Mouse (Mus musculus): Measurements from ENCODE around the gene Ptprn2. TPM values are rescaled to one million over a fixed set of nuclear protein-coding genes. Genes with fewer than 3 reads are reported as not detected.
A peak's percentile ranks its signal among the peaks of the same experiment; 100 is the strongest.

The Ptprn2 gene
- polyA plus RNA-seq, 1 experiment from 2014 or later, result 0.13 TPM

GRCm38 (mm10) chr12:116741300-116741699, 255.8 kb downstream of the Ptprn2 start:
- Histone ChIP-seq H3K4me2 (no peak overlapping the region), H3K27me3 (no peaks in the 10 kb centered on the region), H3K9ac (no peak overlapping the region), H3K36me3 (no peaks in the 10 kb centered on the region), H3K4me1 (replicated peaks) (no peaks in the 10 kb centered on the region), H3K27ac (no peak overlapping the region), H3K4me3 (no peak overlapping the region), H3K9me3 (replicated peaks) (no peaks in the 10 kb centered on the region)
- no peak; the same call in 1 of the 2 replicates for ATAC-seq (replicated peaks; ENCODE audit: insufficient number of reproducible peaks, insufficient read depth, low FRiP score, low read depth)

DNA sequence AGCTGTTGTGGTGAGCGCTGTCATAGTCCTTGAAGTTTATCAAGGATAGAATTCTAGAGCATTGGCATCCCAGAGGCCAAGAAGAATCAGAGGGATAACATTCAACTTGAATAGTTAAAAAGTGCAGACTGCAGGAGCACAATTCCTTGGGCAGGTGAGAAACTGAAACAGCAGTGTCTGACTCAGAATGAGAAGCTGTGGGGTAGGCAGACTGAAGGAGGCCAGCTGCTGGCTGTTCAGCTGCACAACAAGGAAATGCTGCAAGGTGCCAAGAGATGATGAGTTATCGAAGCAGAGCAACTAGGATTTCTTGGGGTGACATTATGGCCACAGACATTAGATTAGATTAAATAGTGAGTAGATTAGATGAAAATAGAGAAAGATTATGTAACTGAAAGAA, 260.9 kb downstream of the Ptprn2 start:
- WGBS, result 79% methylated on average over 2 of the region's 2 CpGs
- no peak overlapping the region for H3K4me2 ChIP-seq
- no peaks in the 10 kb centered on the region for H3K27me3 ChIP-seq
- no peaks in the 10 kb centered on the region for H3K9me3 ChIP-seq (replicated peaks)
- H3K4me1 ChIP-seq (replicated peaks), result no peaks in the 10 kb centered on the region
- H3K27ac ChIP-seq, result no peak overlapping the region
- H3K36me3 ChIP-seq, result no peaks in the 10 kb centered on the region
- no peak overlapping the region for H3K9ac ChIP-seq
- ATAC-seq (replicated peaks; ENCODE audit: insufficient number of reproducible peaks, insufficient read depth, low FRiP score, low read depth), result no peak
- H3K4me3 ChIP-seq, result no peak overlapping the region

GRCm38 (mm10) chr12:116752784-116753183, 267.3 kb downstream of the Ptprn2 start:
- Histone ChIP-seq H3K4me3 (no peak overlapping the region), H3K4me2 (no peak overlapping the region), H3K27ac (no peak overlapping the region), H3K9ac (no peak overlapping the region), H3K9me3 (replicated peaks) (no peaks in the 10 kb centered on the region), H3K36me3 (no peaks in the 10 kb centered on the region), H3K4me1 (replicated peaks) (no peaks in the 10 kb centered on the region), H3K27me3 (no peaks in the 10 kb centered on the region)
- ATAC-seq (replicated peaks; ENCODE audit: insufficient number of reproducible peaks, insufficient read depth, low FRiP score, low read depth), result no peak
- 79% methylated on average over 1 of the region's 1 CpGs for whole genome bisulfite sequencing

- no peaks in the 10 kb centered on the region for H3K36me3 ChIP-seq
- no peak overlapping the region for H3K4me3 ChIP-seq
- ATAC-seq (replicated peaks; ENCODE audit: insufficient number of reproducible peaks, insufficient read depth, low FRiP score, low read depth), result no peak
These were observed 278.4 kb downstream of the Ptprn2 start for GRCm38 (mm10) chr12:116763961-116764360.

GRCm38 (mm10) chr12:116770911-116771310, 285.4 kb downstream of the Ptprn2 start:
- peaks cover 10% of the 10 kb centered on the region for H3K4me1 ChIP-seq (replicated peaks)
- no peak for ATAC-seq (replicated peaks; ENCODE audit: insufficient number of reproducible peaks, insufficient read depth, low FRiP score, low read depth)
- H3K36me3 ChIP-seq, result no peaks in the 10 kb centered on the region
- H3K9ac ChIP-seq, result no peak overlapping the region
- 66% methylated on average over 6 of the region's 6 CpGs for WGBS
- H3K9me3 ChIP-seq (replicated peaks), result no peaks in the 10 kb centered on the region
- no peaks in the 10 kb centered on the region for H3K27me3 ChIP-seq
- no peak overlapping the region for H3K4me3 ChIP-seq
- no peak overlapping the region for H3K27ac ChIP-seq
- no peak overlapping the region for H3K4me2 ChIP-seq

More at GRCm38 (mm10) chr12:116763961-116764360, 278.4 kb downstream of the Ptprn2 start:
- H3K27me3 ChIP-seq, result no peaks in the 10 kb centered on the region
- no peaks in the 10 kb centered on the region for H3K9me3 ChIP-seq (replicated peaks)
- H3K9ac ChIP-seq, result no peak overlapping the region
- no peaks in the 10 kb centered on the region for H3K4me1 ChIP-seq (replicated peaks)
- no peak overlapping the region for H3K27ac ChIP-seq
- H3K4me2 ChIP-seq, result no peak overlapping the region

DNA sequence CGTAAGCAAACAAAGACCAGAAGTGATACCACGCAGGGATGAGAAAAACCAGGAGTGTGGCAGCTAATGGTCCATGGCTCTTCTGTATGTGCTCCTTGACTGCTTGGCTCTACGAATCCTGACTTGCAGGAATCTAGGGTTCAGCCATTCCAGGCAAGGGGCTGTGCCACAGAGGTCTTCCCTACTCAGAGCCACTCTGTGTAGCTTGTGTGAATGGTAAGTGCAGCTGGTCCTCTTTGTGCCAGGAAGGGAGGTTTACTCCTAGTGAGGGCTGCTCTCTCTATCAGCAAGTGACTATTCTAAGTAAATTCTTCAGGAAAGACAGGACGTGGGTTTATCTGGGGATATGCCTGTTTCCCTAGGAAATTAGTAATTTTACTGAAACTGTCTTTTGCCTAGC, 286.0 kb downstream of the Ptprn2 start:
- no peak for ATAC-seq (replicated peaks; ENCODE audit: insufficient number of reproducible peaks, insufficient read depth, low FRiP score, low read depth)

GRCm38 (mm10) chr12:116772081-116772566, 286.6 kb downstream of the Ptprn2 start:
- H3K36me3 ChIP-seq, result no peaks in the 10 kb centered on the region
- H3K27me3 ChIP-seq, result no peaks in the 10 kb centered on the region
- H3K4me1 ChIP-seq (replicated peaks), result peaks cover 10% of the 10 kb centered on the region
- ATAC-seq (replicated peaks; ENCODE audit: insufficient number of reproducible peaks, insufficient read depth, low FRiP score, low read depth), result no peak
- H3K4me3 ChIP-seq, result no peak overlapping the region
- no peaks in the 10 kb centered on the region for H3K9me3 ChIP-seq (replicated peaks)
- H3K4me2 ChIP-seq, result no peak overlapping the region
- no peak overlapping the region for H3K9ac ChIP-seq
- H3K27ac ChIP-seq, result no peak overlapping the region
- 33% methylated on average over 7 of the region's 7 CpGs for WGBS

More for the DNA sequence above, 286.0 kb downstream of the Ptprn2 start:
- Histone ChIP-seq H3K9me3 (replicated peaks) (no peaks in the 10 kb centered on the region), H3K9ac (no peak overlapping the region), H3K27ac (no peak overlapping the region), H3K4me2 (no peak overlapping the region), H3K4me1 (replicated peaks) (peaks cover 10% of the 10 kb centered on the region), H3K4me3 (no peak overlapping the region), H3K27me3 (no peaks in the 10 kb centered on the region), H3K36me3 (no peaks in the 10 kb centered on the region)
- WGBS, result 50% methylated on average over 4 of the region's 4 CpGs

GRCm38 (mm10) chr12:116773344-116773743, 287.8 kb downstream of the Ptprn2 start:
- Histone ChIP-seq H3K4me2 (no peak overlapping the region), H3K4me1 (replicated peaks) (peaks cover 10% of the 10 kb centered on the region), H3K36me3 (no peaks in the 10 kb centered on the region), H3K9ac (no peak overlapping the region), H3K27me3 (no peaks in the 10 kb centered on the region), H3K9me3 (replicated peaks) (no peaks in the 10 kb centered on the region), H3K4me3 (no peak overlapping the region), H3K27ac (no peak overlapping the region)
- ATAC-seq (replicated peaks; ENCODE audit: insufficient number of reproducible peaks, insufficient read depth, low FRiP score, low read depth), result no peak
- WGBS, result 82% methylated on average over 3 of the region's 3 CpGs

- 0 out of 2 replicates have a peak overlapping the region, but pooled peaks have one; percentile 52 for H3K27ac ChIP-seq
- 55% methylated on average over 8 of the region's 8 CpGs for WGBS
These were observed 290.9 kb downstream of the Ptprn2 start for GRCm38 (mm10) chr12:116776447-116776846.

GRCm38 (mm10) chr12:116778095-116779090, 292.9 kb downstream of the Ptprn2 start:
- Histone ChIP-seq H3K4me2 (no peak overlapping the region), H3K27me3 (no peaks in the 10 kb centered on the region), H3K27ac (no peak overlapping the region), H3K9ac (no peak overlapping the region), H3K4me3 (no peak overlapping the region), H3K36me3 (no peaks in the 10 kb centered on the region), H3K4me1 (replicated peaks) (no peaks in the 10 kb centered on the region), H3K9me3 (replicated peaks) (no peaks in the 10 kb centered on the region)
- WGBS, result 70% methylated on average over 4 of the region's 4 CpGs
- no peak for ATAC-seq (replicated peaks; ENCODE audit: insufficient number of reproducible peaks, insufficient read depth, low FRiP score, low read depth)

More at GRCm38 (mm10) chr12:116776447-116776846, 290.9 kb downstream of the Ptprn2 start:
- no peak overlapping the region for H3K4me3 ChIP-seq
- no peaks in the 10 kb centered on the region for H3K9me3 ChIP-seq (replicated peaks)
- H3K4me1 ChIP-seq (replicated peaks), result peaks cover 8% of the 10 kb centered on the region
- ATAC-seq (replicated peaks; ENCODE audit: insufficient number of reproducible peaks, insufficient read depth, low FRiP score, low read depth), result peak; percentile 71
- H3K9ac ChIP-seq, result no peak overlapping the region
- no peaks in the 10 kb centered on the region for H3K27me3 ChIP-seq
- H3K36me3 ChIP-seq, result no peaks in the 10 kb centered on the region
- H3K4me2 ChIP-seq, result no peak overlapping the region

DNA sequence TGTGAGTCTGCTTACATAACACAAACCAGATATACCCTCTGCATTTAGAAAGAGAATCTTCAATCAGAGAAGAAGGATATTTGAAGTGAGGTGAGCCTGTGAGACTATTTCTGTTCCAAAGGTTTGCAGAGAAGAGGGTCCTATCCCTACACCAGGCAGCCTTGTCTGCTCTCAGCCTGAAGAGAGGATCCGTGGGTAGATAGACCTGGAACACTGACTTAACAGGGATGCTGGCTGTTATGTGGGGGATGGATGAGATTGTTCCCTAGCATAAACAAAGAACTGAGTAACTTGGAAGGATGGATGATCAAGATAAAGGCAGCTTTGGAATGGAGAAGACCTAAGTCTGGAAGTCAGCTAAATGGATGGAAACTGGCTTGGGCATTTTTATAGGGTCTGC, 294.9 kb downstream of the Ptprn2 start:
- Histone ChIP-seq H3K27me3 (no peaks in the 10 kb centered on the region), H3K27ac (no peak overlapping the region), H3K9ac (no peak overlapping the region), H3K4me3 (no peak overlapping the region), H3K4me1 (replicated peaks) (no peaks in the 10 kb centered on the region), H3K4me2 (no peak overlapping the region), H3K9me3 (replicated peaks) (no peaks in the 10 kb centered on the region), H3K36me3 (no peaks in the 10 kb centered on the region)
- WGBS, result 88% methylated on average over 1 of the region's 1 CpGs
- ATAC-seq (replicated peaks; ENCODE audit: insufficient number of reproducible peaks, insufficient read depth, low FRiP score, low read depth), result no peak
